Mouse (Mus musculus): ENCODE results near the gene 2410004B18Rik. TPM values are rescaled to one million over a fixed set of nuclear protein-coding genes. Genes with fewer than 3 reads are reported as not detected.
A peak's percentile ranks its signal among the peaks of the same experiment; 100 is the strongest.

The 2410004B18Rik gene
- total RNA-seq, 2 experiments from 2014 or later = 21.6 to 22.5 TPM

DNA sequence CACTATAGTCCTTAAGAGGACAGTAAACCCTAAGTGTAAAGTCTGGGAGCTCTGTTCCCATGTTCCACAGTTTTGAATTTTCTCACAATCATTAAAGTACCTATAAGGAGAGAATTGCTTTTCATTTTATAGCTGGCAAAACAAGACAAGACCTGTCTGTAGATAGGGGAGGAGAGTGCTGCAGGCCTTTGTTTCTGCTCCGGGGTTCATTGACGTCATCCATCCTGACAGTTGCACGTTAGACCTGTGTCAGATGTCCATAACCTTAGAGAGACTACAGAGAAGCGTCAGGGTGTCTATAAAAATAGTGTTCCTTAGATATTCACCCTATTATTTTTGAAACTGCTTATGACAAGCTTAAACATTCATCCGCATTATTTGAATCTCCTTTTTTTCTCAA lies 12.3 kb upstream of the 2410004B18Rik start:
- no peak for DNase-seq (ENCODE audit: low spot score in 2 of 2)

DNA sequence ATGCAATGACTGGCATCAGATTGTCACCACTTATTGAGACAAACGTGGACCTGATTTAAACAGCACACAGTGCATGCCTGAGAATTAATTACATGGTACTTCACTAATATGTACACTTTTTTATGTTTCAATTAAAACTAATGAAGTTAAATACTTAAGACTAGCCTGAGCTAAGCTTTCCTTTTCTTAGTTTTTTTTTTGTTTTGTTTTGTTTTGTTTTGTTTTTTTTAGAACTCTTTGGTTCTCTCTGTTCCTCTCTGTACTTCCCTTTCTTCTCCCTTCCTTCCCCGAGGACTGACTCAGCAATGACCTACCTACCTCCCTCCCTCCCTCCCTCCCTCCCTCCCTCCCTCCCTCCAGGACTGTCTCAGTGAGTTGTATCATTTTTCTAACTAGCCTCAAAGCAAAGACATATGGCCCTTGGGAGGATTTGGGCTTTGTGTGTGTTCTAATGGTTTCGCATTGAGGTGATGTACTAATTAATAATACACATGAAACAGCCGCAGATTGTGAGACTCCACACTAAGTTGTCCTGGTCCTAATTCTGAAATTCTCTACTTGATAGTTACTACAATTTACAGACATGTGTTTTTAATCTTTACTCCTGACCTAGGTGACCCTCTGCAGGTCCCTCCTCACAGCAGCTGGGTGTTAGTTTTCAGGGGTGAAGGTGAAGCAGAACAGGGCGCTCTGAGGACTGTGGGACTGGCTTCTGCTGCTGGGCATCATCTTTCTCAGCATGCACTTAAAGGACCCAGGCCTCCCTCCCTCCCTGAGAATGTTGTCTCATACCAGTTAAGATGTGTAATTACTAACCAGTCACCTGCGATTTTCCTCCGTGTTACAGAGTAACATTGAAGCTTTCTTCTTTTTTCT lies 8.1 kb upstream of the 2410004B18Rik start:
- no peak for DNase-seq (ENCODE audit: low spot score in 2 of 2)

DNA sequence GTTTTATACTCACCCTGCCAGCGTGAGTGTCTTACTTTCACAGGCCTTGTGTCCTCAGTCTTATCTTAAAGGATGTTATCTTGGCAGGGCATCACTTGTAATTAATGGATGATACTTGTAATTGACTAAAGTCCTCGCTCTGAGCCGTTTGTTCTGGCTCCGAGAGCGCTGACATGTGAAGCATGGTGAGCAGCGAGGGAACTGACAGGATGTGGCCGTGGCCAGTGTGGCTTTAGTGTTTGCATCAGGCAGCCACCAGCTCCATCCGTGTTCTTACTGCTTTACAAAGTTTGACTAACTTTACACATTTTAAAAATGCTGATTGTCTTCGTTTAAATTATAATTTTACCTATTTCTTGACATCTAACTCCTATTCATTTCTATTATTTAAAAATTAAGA lies 4.0 kb upstream of the 2410004B18Rik start:
- DNase-seq (ENCODE audit: low spot score in 2 of 2) = no peak

DNA sequence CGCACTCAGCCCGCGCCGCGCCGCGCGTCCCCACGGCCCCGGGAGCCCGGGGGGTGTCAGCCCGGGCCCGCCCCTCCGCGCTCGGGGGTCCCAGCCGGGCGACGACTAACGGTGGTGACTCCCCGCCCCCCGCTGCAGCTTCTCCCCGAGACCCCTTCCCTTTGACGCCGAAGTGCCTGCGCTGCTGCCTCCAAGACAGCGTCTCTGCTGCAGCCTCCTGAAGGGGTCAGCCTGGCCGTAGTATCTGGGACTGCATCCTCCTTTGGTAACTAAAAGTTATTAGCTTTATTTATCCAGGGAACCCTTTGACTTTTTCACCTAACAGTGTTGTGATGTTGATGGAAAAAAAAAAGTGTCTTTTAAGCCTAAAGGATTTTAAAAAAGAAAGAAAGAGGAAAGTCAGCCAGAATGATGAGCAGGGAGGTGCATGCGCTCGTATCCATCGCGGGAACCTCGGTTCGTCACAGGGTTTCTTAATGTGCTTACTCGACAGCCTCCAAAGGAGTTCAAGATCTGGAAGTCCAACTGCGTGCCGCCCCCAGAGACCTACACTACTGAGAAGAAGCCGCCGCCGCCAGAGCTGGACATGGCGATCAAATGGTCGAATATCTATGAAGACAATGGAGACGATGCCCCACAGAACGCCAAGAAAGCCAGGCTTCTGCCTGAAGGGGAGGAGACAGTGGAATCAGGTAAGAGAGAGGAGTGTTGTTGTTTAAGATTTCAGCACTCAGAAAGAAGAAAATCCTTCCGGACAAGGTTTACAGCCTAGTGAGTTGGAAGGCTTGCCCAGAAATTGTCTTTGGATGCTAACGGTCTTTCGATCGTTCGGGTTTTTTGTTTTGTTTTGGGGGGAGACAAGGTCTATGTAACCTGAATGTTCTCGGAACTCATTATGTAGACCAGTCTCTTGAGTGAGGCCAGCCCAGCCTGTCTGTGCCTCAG lies 863 bp downstream of the 2410004B18Rik start:
- no peak for DNase-seq (ENCODE audit: low spot score in 2 of 2)

DNA sequence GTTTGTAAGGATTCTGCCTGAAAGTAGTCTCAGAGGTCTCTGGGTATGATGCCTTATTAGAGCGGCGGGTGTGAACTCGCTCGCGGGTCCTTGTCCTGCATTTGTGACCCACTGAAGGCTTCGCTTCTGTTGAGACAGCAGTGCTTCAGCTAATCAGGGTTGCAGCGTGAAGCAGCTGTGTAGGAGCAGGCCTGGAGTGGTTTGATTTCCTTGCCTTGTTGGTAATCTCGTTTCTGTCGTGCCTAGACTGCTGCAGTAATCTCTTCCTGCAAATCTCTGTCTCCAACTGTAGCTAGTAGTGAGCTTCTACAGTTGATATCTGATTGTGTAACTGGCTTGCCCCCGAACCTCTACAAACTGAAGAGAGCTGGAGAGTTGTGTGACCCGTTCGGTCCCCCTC lies 1.6 kb downstream of the 2410004B18Rik start:
- no peak for DNase-seq (ENCODE audit: low spot score in 2 of 2)

DNA sequence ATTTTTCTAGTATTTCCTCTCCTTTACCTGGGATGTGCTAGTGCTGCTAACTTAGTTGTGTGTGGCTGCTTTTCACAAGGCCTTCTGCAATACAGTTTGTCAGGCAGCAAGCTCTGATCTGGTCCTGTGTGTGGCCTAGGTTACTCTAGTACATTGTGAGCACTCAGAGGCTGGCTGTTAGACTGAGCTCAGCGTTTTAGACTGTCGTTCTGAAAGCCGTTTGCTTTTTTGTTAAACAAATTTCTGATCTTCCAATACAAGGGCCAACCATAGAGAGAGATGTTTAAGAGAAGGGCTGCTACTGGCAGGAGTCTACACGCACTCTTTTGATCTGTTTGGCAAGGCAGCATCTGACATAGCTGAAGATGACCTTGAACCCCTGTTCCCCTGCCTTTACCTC lies 2.2 kb downstream of the 2410004B18Rik start:
- DNase-seq (ENCODE audit: low spot score in 2 of 2) = no peak

DNA sequence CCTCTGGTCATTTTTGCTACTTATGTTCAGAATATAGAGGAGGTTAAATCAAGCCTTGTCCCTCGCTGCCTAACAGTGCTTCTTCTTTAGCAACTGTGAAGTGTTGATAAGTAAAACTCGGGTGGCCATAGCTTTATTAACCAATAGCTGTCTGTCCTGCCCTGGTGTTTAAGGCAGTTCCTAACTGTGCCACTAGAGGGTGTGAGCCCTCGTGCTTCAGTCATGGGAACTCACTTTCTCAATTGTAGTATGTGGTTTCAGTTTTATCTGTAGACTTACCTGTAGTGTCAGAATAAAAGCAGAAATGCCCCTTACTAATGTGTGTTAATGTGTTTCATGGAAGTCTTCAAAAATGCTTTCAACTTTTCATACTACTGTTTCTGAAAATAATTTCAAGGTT lies 4.2 kb downstream of the 2410004B18Rik start:
- DNase-seq (ENCODE audit: low spot score in 2 of 2) = peak in 1 of 2 experiments; percentile 41

DNA sequence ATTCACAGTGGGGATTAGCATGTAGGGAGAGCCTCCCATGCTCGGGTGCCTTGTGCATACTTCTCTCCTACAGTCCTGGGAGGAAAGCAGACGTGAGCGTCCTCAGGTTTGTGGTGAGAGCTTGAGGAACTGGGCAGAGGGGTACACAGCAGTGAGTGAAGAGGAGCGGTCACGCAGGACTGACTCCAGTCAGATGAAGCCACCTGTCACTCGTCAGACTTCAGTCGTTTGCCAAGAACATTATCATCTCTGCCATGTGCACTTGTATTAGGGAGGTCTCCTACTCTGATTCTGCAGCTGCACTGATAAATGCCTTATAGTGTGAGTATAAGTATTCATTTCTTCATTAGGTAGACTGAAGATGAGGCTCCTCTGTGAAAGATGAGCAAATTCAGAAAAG lies 6.5 kb downstream of the 2410004B18Rik start:
- no peak for DNase-seq (ENCODE audit: low spot score in 2 of 2)

DNA sequence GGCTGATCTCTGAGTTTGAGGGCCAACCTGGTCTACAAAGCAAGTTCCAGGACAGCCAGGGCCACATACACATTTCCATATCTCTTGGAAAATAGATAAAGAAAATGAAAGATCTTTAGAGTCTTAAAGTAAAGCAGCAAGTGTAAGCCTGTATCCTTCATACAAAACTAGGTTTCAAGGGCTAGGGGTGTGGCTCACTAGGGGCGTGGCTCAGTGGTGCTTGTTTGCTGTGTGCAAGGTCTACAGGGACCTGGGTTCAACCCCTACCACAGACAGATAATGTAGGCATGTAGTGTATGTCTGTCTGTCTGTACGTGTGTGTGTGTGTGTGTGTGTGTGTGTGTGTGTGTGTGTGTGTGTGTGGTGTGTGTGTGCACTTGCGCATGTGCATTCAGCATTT lies 8.1 kb downstream of the 2410004B18Rik start:
- DNase-seq (ENCODE audit: low spot score in 2 of 2) = no peak

DNA sequence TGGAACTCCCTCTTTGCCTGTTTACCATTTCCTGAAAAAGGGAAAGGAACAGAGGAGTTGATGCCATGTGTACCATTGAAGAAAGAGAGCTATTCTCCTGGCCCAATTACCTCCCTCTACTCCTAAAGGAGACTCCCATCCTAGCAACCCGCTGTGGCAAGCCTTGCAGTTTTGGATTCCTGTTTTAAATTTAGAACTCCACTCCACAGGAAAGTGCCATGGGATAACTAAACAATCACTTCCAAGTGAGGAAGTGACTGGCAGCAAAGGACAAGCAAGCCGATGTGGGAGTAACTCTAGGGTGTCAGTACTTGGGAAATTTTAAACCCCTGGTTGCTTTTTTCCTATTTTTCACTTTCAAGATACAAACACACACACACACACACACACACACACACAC lies 8.8 kb downstream of the 2410004B18Rik start:
- no peak for DNase-seq (ENCODE audit: low spot score in 2 of 2)

DNA sequence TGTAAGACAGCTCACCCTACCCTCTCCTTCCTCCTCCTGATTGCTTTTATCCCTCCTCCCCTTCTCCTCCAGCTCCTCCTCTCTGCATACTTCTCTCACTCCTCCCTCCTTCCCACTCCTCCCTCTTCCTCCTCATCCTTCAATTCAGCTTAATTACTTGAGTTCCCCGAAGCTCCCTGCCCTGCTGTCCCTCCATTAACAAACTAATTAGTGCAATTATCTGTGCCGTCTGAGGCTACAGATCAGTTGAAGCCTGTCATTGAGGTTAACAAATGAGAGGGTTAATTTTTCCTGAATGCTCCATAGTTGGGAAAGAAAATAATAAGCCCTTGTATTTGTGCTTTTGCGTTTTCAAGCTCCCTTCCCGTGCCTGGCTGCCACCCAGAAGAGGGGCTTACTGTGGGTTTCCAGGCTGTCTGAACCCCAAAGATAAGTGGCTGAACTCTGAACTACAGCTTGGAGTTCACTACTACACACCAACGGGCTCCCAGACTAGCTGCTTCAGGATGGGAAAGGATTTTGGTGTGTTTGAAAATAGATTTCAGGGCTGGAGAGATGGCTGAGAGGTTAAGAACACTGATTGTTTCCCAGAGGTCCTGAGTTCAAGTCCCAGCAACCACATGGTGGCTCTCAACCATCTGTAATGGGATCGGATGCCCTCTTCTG lies 9.9 kb downstream of the 2410004B18Rik start:
- no peak for DNase-seq (ENCODE audit: low spot score in 2 of 2)

DNA sequence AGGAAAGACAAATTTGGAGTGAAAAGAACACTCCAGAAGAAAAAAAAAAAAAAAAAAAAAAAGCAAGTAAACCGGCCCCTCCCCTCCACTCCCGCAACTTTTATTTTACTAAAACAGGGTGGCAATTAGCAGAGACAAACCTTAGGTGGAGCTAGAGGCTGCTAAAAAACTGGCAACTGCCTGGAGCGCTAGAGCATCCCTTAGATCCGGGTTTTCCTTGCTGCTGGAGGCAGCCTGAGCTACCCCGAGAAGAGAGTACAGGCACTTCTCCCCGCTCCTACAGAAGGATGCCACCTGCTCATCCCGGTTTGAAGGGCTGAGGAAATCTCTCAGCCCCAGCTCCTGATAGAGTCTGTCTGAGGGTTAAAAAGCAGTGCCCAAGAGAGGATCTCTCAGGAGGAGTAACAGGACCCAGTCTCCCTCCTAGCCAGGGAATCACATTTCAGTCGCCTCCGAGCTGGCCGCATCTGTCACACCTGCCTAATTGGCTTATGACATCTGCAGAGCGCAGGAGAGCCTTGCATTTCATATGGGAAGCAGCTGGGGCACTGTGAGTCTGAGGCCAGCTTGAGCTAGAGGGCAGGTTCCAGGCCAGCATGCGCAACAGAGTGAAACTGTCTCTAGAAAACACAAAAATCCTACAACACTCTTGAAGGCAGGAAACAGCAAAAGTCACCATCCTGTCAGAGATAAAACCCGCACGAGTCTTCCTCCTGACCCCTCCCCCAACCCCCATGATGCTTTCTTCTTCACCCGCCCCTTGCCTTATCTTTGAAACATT lies 12.4 kb downstream of the 2410004B18Rik start:
- DNase-seq (ENCODE audit: low spot score in 2 of 2) = no peak

DNA sequence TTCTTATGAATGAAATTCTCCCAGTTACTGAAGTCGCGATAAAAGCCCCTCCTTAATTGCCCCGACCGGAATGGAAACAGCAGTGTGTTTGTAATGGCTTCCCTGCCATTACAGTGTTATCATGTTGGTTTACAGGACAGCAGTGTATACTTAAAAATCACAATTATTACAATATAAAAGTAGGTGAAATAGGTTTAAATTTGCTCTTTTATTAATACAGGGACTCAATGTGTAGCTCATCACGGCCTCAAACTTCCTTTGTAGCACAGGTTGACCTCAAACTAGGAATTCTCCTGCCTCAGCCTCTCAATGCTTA lies 13.0 kb downstream of the 2410004B18Rik start:
- DNase-seq (ENCODE audit: low spot score in 2 of 2) = no peak

DNA sequence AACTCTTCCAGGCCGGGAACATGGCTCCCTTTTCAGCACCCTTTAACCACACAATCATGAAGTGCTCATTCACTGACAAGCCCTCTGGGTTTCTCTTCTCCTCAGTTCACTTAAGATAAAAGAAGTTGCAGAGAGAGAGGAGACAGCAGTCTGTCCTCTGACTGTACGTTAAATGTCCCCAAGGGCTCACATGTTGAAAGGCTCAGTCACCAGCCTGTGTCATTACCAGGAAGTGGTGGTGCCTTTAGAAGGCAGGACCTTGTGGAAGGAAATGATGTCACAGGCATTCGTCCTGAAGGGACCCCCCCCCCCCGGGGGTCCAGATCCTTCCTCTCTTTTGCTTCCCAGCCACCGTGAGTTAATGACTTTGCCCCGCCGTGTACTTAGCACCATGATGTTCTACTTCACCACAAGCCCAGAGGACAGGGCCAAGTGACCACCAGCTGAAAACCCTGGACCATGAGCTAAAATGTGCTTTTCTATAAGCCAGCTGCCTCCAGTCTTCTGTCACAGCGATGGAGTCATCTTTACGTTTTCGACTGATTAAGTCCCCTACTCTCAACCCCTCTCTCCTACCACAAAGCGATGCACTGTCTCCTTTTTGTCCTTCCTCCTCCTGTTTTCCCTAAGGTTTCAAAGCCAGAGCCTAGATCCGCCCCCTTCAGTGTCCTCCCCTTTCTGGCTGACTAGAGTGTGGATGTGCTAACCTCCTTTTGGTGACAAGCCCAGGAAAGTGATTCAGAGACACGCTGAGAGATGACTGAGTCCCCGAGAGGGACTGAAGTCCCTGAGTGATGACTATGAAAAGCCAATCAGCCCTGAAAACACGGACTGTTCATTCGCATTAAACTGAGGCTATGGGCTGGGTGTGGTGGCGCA lies 13.7 kb downstream of the 2410004B18Rik start:
- DNase-seq (ENCODE audit: low spot score in 2 of 2) = no peak

DNA sequence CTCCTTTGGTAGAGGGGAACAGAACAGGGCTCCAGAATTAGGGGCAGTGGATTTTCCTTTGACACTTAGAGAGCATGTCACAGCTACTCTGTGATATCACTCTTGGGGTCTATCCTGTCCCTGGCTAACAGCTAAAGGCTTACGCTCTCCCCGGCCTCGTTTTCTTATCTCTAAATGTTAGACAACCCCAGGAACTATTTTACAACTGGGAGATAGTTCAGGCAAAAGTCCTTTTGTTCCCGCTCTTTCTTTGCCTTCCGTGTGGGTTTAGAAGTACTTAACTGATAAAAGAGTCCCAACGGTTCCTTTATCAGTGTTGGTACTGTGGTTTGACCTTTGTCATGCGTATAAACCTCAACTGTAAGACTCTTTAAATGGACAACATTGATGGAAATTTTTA lies 15.1 kb downstream of the 2410004B18Rik start:
- DNase-seq (ENCODE audit: low spot score in 2 of 2) = no peak

DNA sequence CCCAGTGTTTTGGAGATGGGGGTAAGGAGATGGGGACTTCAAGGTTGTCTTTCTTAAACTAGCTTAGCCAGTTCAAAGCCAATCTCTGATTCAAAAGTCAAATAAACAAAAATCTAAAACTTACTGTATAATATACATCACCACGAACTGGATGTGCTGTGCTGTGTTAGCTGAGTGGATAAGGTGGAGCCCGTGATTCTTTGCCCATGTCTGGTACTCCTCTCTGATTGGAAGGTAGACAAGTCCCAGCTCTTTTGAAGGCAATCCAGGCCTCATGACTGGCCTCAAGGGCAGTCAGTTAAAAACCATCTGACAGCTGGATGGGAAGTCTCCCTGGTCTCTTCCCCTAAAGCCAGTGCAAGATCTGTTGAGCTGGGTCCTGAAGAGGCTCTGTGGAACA lies 15.6 kb downstream of the 2410004B18Rik start:
- DNase-seq (ENCODE audit: low spot score in 2 of 2) = no peak

DNA sequence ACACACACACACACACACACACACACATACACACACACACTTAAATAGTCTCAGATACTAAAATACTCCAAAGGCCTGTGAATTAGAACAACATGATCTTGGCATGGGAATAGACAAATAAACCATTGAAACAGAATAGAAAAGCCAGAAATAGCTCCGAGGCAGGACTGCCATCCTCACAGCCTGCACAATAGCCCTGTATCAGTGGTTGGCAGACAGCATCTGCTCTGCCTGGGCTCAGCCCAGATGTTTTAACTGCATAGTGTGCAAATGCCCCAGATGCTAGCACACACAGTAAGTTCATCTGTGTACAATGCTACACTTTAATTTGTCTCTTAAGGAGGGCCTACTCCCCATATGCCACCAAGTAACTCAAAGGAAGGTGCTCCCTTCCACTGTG lies 22.0 kb downstream of the 2410004B18Rik start:
- DNase-seq (ENCODE audit: low spot score in 2 of 2) = no peak

DNA sequence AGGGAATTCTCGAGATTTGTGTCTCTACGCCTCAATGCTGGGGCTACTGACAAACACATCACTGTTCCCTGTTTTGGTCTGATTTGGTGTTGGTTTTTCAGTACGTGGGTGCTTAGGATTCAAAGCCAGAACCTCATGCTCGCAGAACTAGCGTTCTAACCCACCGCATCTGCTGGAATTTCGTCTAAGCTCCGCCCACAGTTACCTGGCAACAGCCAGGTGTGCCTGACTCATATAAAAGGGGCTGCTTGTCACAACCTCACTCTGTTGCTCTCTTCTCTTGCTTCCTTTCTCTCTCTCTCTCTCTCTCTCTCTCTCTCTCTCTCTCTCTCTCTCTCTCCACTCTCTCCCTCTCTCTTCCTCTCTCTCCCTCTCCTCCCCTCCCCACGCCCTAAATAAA lies 24.6 kb downstream of the 2410004B18Rik start:
- no peak for DNase-seq (ENCODE audit: low spot score in 2 of 2)

DNA sequence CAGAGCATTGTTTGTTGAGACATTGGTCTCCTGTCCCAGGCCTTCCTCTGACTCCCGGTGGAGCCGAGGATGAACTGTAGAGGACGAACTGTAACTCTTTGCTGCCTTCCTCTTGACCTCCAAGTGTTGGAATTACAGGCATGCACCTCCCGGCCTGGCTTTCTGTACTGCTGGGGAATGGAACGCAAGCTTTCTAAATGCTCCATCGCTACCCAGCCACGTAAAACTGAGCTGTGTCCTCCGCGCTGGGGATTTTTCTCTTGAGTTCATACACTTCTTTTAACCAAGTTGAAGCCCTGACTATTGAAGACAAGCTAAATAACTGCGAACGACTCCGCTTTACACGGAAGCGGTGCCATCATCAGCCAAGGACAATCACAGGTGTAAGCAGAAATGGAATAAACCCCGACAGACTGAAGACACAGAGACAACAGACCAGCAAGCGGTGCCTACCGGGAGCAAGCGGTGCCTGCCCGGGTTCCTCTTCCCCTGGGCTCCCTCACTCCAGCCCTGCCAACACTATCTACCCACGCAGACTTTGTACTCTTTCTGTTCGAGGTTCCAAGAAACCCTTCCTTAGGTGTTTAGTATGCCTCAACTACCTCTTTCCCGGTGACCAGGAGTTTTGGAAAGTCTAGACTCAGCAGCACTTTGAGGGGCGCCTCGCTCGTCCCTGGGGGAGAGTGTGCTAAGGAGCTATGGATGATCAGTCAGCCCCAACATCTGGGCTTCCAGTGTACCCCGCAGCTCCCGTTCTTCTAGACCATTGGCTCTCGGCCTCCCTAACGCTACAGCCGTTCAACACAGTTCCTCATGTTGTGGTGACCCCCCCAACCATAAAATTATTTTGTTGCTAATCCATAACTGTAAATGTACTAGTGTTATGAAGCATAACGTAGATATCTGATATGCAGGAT lies 25.5 kb downstream of the 2410004B18Rik start:
- no peak for DNase-seq (ENCODE audit: low spot score in 2 of 2)

All from adrenal gland, postnatal 4 days (tissue).